Mouse (Mus musculus) G1E (cell line): Measurements from ENCODE around the gene Hhipl1.

Experiments used
- CTCF ChIP-seq: IDR thresholded peaks from 2 replicates; pipeline ENCODE4 v1.5.1; 2012; ENCODE audit warnings: low read depth, low read length, inconsistent platforms, mixed read lengths
- POLR2AphosphoS5 ChIP-seq: IDR thresholded peaks from 2 replicates; pipeline ENCODE4 v1.6.1; 2012; ENCODE audit warnings: low read depth, low read length, inconsistent platforms; ENCODE audit not compliant: insufficient replicate concordance

- no peak for TF ChIP-seq CTCF
- no peak for TF ChIP-seq POLR2AphosphoS5
Observed at GRCm38 (mm10) chr12:108286381-108286780, 19.7 kb upstream of the Hhipl1 start.
